Mouse (Mus musculus): ENCODE data around the gene AC134908.4.

The AC134908.4 gene

GRCm38 (mm10) chr17:25795609-25796092 is at the start of gene AC134908.4:
Gene AC134908.4, minus strand, starts transcription at chr17:25795659.
- WGBS: 54% methylated on average over 6 of the region's 6 CpGs

- under 1% methylated on average over 21 of the region's 21 CpGs for WGBS
These were observed 49.0 kb upstream of the AC134908.4 start, which contains the start of gene Rhot2 for GRCm38 (mm10) chr17:25844396-25844901. Gene Rhot2, minus strand, starts transcription at chr17:25844851.

GRCm38 (mm10) chr17:25843636-25844395 is 48.4 kb upstream of the AC134908.4 start:
- 1% methylated on average over 38 of the region's 38 CpGs for WGBS

- WGBS: 88% methylated on average over 4 of the region's 4 CpGs
These were observed 47.7 kb upstream of the AC134908.4 start for GRCm38 (mm10) chr17:25843122-25843521.

GRCm38 (mm10) chr17:25842509-25842908 is 47.0 kb upstream of the AC134908.4 start:
- WGBS: 56% methylated on average over 3 of the region's 3 CpGs

GRCm38 (mm10) chr17:25841117-25841880 is 45.8 kb upstream of the AC134908.4 start, which contains the start of gene Gm20683:
Gene Gm20683, minus strand, starts transcription at chr17:25841763.
- 91% methylated on average over 22 of the region's 22 CpGs for WGBS

- 96% methylated on average over 6 of the region's 6 CpGs for WGBS
These were observed 45.1 kb upstream of the AC134908.4 start for GRCm38 (mm10) chr17:25840519-25840918.

- WGBS: 77% methylated on average over 14 of the region's 14 CpGs
These were observed 44.2 kb upstream of the AC134908.4 start for GRCm38 (mm10) chr17:25839455-25840235.

- WGBS: 84% methylated on average over 4 of the region's 4 CpGs
These were observed 43.4 kb upstream of the AC134908.4 start for GRCm38 (mm10) chr17:25838904-25839303.

GRCm38 (mm10) chr17:25837533-25837932 is 42.1 kb upstream of the AC134908.4 start:
- 22% methylated on average over 3 of the region's 3 CpGs for WGBS

GRCm38 (mm10) chr17:25837076-25837410 is 41.6 kb upstream of the AC134908.4 start, which contains the start of gene Rhbdl1:
Gene Rhbdl1, minus strand, starts transcription at chr17:25837295.
- 3% methylated on average over 29 of the region's 29 CpGs for WGBS

- WGBS: 11% methylated on average over 23 of the region's 23 CpGs
These were observed 41.1 kb upstream of the AC134908.4 start for GRCm38 (mm10) chr17:25836397-25837075.

GRCm38 (mm10) chr17:25835816-25836215 is 40.4 kb upstream of the AC134908.4 start:
- 94% methylated on average over 16 of the region's 16 CpGs for WGBS

- 91% methylated on average over 7 of the region's 7 CpGs for WGBS
These were observed 39.8 kb upstream of the AC134908.4 start for GRCm38 (mm10) chr17:25835301-25835700.

- 74% methylated on average over 12 of the region's 12 CpGs for WGBS
These were observed 39.2 kb upstream of the AC134908.4 start for GRCm38 (mm10) chr17:25834595-25835222.

GRCm38 (mm10) chr17:25833961-25834594 is 38.6 kb upstream of the AC134908.4 start:
- WGBS: 25% methylated on average over 6 of the region's 6 CpGs

GRCm38 (mm10) chr17:25833291-25833663 is 37.8 kb upstream of the AC134908.4 start, which contains the start of gene Stub1:
Gene Stub1, minus strand, starts transcription at chr17:25833404.
- WGBS: 1% methylated on average over 24 of the region's 24 CpGs

GRCm38 (mm10) chr17:25832436-25833290 is 37.2 kb upstream of the AC134908.4 start:
- WGBS: under 1% methylated on average over 77 of the region's 77 CpGs
